Mouse (Mus musculus): ENCODE results near the gene Eaf2.

GRCm38 (mm10) chr16:36920410-36920809 lies 45.6 kb upstream of the Eaf2 start:
- peak; percentile 9; the same call in 1 of the 2 replicates for TF ChIP-seq MXI1 (IDR thresholded peaks at IDR 0.05; ENCODE audit: low read depth, low read length)
- peak; percentile 20; the same call in 1 of the 2 replicates for TF ChIP-seq SIN3A (IDR thresholded peaks at IDR 0.05; ENCODE audit: low read length)
- TF ChIP-seq CTCF (conservative IDR thresholded peaks at IDR 0.05 in 1 of 2, IDR thresholded peaks at IDR 0.05 in 1 of 2; ENCODE audit: low read depth in 2 of 2, low read length in 2 of 2) = no peak
- TF ChIP-seq CHD2 (IDR thresholded peaks at IDR 0.05; ENCODE audit: low read length) = 0 out of 2 replicates have a peak, but pooled peaks have one; percentile 28
- TF ChIP-seq USF2 (conservative IDR thresholded peaks at IDR 0.05; ENCODE audit: low read depth, low read length) = no peak
- TF ChIP-seq POLR2A (IDR thresholded peaks at IDR 0.05; ENCODE audit: low read depth, low read length) = no peak
